Mouse (Mus musculus) large intestine, adult 2 months (tissue): Measurements from ENCODE around the gene Sgms1. TPM values are rescaled to one million over a fixed set of nuclear protein-coding genes. Genes with fewer than 3 reads are reported as not detected.

Experiments used
- DNase-seq: peaks from one replicate; pipeline ENCODE4 v3.0.0-alpha.2; 2012; ENCODE audit warnings: low read depth, low spot score
- WGBS: fragments of 180-500 bp; shearing (Covaris S2); methylation state at CpG from one replicate; pipeline ENCODE4 v1.1.7; 2018; 5-methylcytosine and 5-hydroxymethylcytosine counted together
- polyA plus RNA-seq: library from polyadenylated mRNA; depleted of rRNA; stranded (reverse); fragments of >200 nt; gene quantifications from 2 replicates; pipeline ENCODE4 v1.2.3, GENCODE M21; 2012

Gene Sgms1
- polyA plus RNA-seq, 1 experiment, result 24.7 TPM

DNA sequence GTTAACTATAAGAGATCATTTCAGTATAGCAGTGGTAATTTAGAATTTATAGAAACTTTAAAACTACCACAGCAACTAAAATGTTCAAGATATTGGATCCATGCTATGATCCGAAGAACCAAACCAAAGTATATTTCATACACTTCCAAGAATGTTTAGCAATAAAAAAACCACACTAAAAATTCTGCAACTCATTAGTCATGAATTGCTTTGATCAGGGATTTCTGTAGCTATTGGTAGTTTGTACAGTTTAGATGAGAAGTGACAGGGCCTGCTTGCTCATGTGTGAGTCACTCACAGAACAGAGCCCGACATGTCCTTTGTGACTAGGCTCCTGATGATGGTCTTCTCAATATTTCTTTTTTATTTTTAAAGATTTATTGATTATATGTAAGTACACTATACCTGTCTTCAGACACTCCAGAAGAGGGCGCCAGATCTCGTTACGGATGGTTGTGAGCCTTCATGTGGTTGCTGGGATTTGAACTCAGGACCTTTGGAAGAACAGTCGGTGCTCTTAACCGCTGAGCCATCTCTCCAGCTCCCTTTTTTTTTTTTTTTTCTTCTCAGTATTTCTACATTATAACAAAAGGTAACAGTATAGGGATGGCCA is 190.9 kb downstream of the Sgms1 start:
- WGBS, result 97% methylated on average over 7 of the region's 7 CpGs
- DNase-seq, result no peak

GRCm38 (mm10) chr19:32196976-32197819 is 192.3 kb downstream of the Sgms1 start:
- 57% methylated on average over 15 of the region's 15 CpGs for WGBS
- no peak for DNase-seq

DNA sequence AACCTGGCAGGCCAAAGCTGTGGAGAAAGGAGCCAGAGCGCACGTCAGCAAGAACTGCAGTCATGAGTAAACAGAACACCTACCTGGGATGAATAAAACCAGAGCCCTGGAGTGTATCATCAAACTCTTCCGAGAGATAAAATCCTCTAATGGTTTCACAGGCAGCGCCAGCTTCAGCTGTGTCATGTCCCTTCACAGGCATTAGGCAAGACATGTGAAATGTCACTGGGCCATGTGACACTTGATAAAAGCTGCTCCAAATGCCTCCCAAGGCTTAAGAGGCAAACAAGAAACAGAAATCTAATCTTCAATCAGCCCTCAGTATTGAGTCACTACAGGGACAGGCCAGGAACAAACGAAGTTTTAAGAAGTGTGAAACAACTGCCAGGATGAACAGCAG is 193.3 kb downstream of the Sgms1 start:
- 73% methylated on average over 5 of the region's 5 CpGs for WGBS
- DNase-seq, result no peak

DNA sequence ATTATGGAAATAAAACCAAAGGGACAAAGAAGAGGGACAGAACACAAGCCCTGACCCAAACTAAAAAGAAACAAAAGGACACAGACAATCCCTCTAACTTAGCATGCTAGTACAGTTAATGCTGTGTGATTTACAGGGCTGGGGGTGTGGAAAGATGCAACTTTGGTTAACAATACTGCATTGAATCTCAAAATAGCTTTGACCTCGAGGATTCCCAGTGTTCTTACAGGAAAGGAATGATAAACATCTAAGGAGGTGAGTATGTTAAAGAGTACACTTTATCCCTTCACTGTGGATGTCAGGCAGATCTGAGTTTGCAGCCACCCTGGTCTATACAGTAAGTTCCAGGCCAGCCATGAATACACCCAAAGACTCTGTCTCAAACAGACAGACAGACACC is 194.7 kb downstream of the Sgms1 start:
- DNase-seq, result no peak
- WGBS, result 26% methylated on average over 1 of the region's 1 CpGs

- WGBS, result 83% methylated on average over 3 of the region's 3 CpGs
- no peak for DNase-seq
These were observed 195.4 kb downstream of the Sgms1 start for GRCm38 (mm10) chr19:32194074-32194473.

DNA sequence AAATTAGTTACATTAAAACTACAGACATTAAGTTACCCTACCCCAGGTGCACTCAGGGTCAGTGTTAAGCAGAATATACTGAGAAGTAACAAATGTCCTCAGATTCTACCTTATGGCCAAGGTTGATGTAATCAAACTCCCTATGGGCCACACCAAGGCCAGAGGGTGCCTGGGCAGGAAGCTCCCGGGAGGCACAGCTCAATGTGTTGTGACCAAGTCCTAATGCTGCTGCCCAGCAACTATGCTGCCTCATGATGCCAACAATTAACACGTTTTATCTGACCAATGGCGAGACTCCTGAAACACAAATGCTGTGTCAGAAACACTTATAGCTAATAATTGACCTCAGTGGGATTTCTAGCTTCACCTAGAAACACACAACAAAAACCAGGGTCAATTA is 197.9 kb downstream of the Sgms1 start:
- no peak for DNase-seq
- WGBS, result 93% methylated on average over 3 of the region's 3 CpGs

DNA sequence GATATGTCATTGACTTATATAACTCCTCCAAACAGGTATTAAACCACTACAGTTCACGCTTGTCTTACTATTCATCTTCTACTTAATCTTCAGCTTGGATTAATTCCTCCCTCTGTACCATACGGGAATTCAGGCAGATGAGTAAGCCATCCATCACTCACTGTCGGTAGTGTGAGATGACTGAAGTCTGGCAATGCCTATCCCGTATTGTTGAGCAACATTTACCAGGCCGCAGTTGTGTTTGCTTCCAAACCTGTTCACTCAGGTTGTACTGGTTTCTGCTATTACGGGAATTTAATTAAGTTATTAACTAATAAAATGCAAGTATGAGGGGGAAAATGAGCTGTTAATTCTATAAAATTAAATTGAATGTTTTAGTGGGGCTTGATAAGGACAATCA is 199.6 kb downstream of the Sgms1 start:
- WGBS, result 79% methylated on average over 6 of the region's 6 CpGs
- DNase-seq, result no peak

- DNase-seq, result no peak
- WGBS, result 30% methylated on average over 5 of the region's 5 CpGs
These were observed 200.5 kb downstream of the Sgms1 start for GRCm38 (mm10) chr19:32189036-32189436.

- 24% methylated on average over 8 of the region's 8 CpGs for WGBS
- peak; percentile 80 for DNase-seq
These were observed 202.9 kb downstream of the Sgms1 start for GRCm38 (mm10) chr19:32186594-32187092.

- WGBS, result 95% methylated on average over 4 of the region's 4 CpGs
- no peak for DNase-seq
These were observed 206.5 kb downstream of the Sgms1 start for GRCm38 (mm10) chr19:32183005-32183404.

GRCm38 (mm10) chr19:32182471-32182870 is 207.0 kb downstream of the Sgms1 start:
- 66% methylated on average over 5 of the region's 5 CpGs for WGBS
- DNase-seq, result no peak

- no peak for DNase-seq
- WGBS, result 30% methylated on average over 12 of the region's 12 CpGs
These were observed 207.7 kb downstream of the Sgms1 start for GRCm38 (mm10) chr19:32181721-32182394.

DNA sequence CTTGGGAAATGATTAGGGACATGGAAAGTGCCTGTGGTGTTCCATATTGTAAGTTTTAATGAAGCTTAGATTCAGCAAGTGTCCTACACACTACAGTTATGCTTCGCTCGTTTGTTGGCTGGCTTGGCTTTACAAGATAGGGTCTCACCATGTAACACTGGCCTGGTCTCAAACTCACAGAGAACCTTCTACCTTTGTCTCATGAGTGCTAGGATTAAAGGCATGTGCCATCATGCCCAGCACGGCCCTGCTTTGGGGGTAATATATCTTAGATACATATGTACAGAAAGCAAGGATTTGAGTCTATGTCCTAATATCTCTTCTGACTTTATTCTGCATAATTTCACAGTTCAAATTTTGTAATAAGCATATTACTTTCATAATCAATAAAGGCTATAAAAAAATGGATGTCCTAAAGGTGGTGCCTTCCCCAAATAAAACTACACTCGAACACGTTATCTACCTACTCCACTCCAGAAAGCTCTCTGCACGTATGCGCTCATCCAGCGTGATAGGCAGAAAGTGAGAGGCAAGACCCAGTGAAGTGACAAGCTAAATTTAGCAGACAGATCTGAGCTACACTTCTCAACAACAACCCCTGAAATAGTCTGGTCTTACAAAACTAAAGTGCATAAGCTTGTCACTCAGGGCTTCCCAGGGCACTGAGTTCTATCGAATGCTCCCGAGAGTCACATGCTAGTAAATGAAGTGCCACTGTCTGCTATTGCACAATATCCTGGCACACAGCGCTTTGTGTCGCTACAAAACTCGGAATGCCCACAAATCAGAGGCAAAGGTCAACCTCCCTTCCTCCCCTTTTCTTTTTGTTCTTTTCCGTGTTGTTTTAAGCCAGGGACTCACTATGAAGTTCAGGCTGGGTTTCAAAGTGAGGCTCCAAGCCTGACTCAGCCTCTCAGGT is 208.5 kb downstream of the Sgms1 start:
- WGBS, result 38% methylated on average over 14 of the region's 14 CpGs
- peak; percentile 85 for DNase-seq

DNA sequence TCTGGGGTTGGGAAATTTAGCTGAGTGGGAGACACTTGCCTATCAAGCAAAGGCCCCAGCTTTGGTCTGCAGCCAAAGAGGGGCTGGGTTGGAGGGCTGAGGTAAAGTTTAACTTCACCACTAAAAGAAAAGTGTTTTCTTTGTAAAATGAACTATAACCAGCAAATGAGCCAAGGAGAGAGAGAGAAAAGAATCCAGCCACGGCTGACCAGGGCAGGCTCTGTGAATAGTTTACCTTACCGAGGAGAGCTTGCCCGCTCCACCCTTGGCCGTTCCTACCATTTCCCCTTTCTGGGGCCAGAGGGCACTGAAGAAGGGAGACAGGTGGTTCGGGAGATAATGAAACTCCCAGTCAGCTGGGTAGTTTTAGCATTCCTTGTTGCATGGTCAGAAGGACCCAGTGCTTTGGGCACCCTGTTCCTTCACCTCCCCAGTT is 209.5 kb downstream of the Sgms1 start:
- no peak for DNase-seq
- 21% methylated on average over 5 of the region's 5 CpGs for WGBS

GRCm38 (mm10) chr19:32179514-32179913 is 210.0 kb downstream of the Sgms1 start:
- DNase-seq, result no peak
- WGBS, result 38% methylated on average over 4 of the region's 4 CpGs

DNA sequence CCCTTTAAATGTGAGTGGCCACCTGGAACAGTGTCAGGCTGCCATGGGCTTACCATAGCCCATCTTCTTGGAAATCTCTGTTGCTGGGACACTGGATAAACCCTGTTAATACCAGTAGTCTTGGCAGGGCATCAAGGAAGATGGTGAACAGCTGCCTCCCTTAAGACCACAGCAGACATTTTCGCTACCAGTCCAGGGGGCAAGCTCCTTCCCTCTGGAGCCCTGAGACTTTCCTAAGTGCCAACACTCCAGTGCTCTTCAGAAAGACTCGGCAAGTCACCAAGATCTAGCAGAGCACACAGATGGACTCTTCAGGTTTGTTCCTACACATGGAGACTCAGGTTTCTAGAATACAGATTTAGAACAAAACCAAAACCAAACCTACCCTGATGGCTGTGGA is 211.4 kb downstream of the Sgms1 start:
- WGBS, result 88% methylated on average over 2 of the region's 2 CpGs
- DNase-seq, result no peak

DNA sequence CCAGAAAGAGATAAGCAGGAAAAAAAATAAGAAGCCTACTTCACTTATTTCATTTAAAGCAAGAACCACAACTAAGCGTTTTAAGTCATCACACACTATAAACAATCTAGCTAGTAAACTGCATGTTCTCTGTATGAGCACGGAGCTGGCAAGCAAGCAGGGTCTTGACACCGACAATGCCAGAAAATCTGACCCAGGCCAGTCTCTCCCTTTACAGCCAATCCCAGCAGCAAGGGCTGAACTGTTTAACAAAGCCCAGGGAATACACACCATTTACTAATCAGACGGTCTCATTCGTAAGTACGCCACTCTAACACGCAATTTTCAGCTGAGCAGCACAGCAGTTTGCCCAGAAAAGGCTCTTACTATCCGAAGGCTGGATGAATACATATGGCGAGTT is 213.1 kb downstream of the Sgms1 start:
- no peak for DNase-seq
- 77% methylated on average over 9 of the region's 9 CpGs for WGBS

- DNase-seq, result no peak
- 83% methylated on average over 4 of the region's 4 CpGs for WGBS
These were observed 213.5 kb downstream of the Sgms1 start for GRCm38 (mm10) chr19:32175991-32176390.

GRCm38 (mm10) chr19:32175013-32175412 is 214.5 kb downstream of the Sgms1 start:
- DNase-seq, result no peak
- 93% methylated on average over 7 of the region's 7 CpGs for WGBS
